Mouse (Mus musculus): ENCODE measurements around the gene Itga4. TPM values are rescaled to one million over a fixed set of nuclear protein-coding genes. Genes with fewer than 3 reads are reported as not detected.

Itga4 gene
- polyA plus RNA-seq, 1 experiment from 2014 or later, result 6.1 TPM

DNA sequence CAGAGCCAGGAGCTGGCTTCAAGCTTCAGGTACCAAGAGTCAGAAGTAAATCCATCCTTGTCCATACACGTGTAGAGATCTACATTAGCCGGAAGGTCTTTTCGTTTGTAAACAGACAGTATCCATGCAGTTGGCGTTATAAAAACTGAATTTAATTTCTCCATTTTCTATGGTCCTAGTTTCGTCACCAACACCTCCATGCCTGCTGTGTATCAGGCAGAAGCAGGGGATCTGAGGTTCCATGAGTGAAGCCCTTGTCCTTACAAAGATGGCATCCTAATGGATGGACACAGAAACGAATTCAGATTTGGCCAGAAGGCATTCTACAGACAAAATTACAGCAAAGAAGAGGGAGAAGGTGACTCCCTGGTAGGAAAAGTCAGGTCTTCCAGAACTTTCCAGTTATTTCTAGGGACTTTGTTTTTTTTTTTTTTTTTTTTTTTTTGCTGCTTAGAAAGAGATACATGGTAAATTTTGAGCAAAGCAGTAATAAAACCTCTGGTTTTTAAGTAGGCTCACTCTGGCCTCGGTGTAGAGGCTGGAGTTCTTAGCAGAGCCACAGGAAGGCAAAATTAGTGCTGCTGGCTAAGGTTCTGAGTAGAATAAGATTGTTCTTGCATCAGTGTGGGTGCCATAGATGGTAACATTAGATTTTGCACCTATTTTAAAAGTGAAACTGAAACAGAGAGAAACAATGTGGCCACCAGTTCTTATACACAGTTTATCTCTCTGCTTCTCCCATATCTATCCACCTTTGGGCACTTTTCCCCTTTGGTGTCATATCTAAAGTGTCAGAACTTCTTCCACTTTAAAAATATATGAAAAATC, 116.3 kb downstream of the Itga4 start:
- Histone ChIP-seq H3K4me1 (ENCODE audit: control insufficient read depth, insufficient read depth, low read length) (no peaks in the 10 kb centered on the region), H3K27ac (ENCODE audit: low read length) (no peak overlapping the region), H3K4me3 (replicated peaks; ENCODE audit: low read length) (no peak overlapping the region), H3K9ac (ENCODE audit: low read length) (no peak overlapping the region), H3K4me2 (ENCODE audit: low read depth, low read length) (no peak overlapping the region), H3K36me3 (ENCODE audit: control insufficient read depth, insufficient read depth, low read length) (no peaks in the 10 kb centered on the region), H3K9me3 (replicated peaks; ENCODE audit: control insufficient read depth, low read length) (no peaks in the 10 kb centered on the region), H3K27me3 (ENCODE audit: control insufficient read depth, insufficient read depth, low read length) (no peaks in the 10 kb centered on the region)
- no peak for ATAC-seq (ENCODE audit: insufficient read depth, low FRiP score)
- WGBS, result 85% methylated on average over 7 of the region's 7 CpGs

DNA sequence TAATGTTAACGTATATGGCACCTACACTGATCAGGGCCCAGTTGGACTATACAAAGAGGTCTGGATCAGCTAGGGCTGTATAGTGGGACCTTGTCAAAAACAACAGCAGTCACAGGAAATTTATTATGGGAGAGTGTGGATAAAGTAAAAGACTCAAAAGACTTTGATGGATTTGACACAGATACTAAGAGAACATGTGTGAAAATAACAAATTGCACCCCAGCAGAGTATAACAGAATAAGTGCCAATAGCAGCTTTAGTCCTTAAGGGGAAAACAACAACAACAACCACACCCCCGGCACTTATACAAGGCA, 116.9 kb downstream of the Itga4 start:
- Histone ChIP-seq H3K4me1 (ENCODE audit: control insufficient read depth, insufficient read depth, low read length) (no peaks in the 10 kb centered on the region), H3K4me2 (ENCODE audit: low read depth, low read length) (no peak overlapping the region), H3K27me3 (ENCODE audit: control insufficient read depth, insufficient read depth, low read length) (no peaks in the 10 kb centered on the region), H3K4me3 (replicated peaks; ENCODE audit: low read length) (no peak overlapping the region), H3K36me3 (ENCODE audit: control insufficient read depth, insufficient read depth, low read length) (no peaks in the 10 kb centered on the region), H3K9me3 (replicated peaks; ENCODE audit: control insufficient read depth, low read length) (no peaks in the 10 kb centered on the region), H3K9ac (ENCODE audit: low read length) (no peak overlapping the region), H3K27ac (ENCODE audit: low read length) (no peak overlapping the region)
- 77% methylated on average over 2 of the region's 2 CpGs for WGBS
- ATAC-seq (ENCODE audit: insufficient read depth, low FRiP score), result no peak

GRCm38 (mm10) chr2:79372486-79373200, 117.4 kb downstream of the Itga4 start:
- 45% methylated on average over 6 of the region's 6 CpGs for WGBS
- Histone ChIP-seq H3K9me3 (replicated peaks; ENCODE audit: control insufficient read depth, low read length) (no peaks in the 10 kb centered on the region), H3K9ac (ENCODE audit: low read length) (no peak overlapping the region), H3K4me2 (ENCODE audit: low read depth, low read length) (no peak overlapping the region), H3K4me3 (replicated peaks; ENCODE audit: low read length) (no peak overlapping the region), H3K27me3 (ENCODE audit: control insufficient read depth, insufficient read depth, low read length) (no peaks in the 10 kb centered on the region), H3K36me3 (ENCODE audit: control insufficient read depth, insufficient read depth, low read length) (no peaks in the 10 kb centered on the region), H3K27ac (ENCODE audit: low read length) (no peak overlapping the region), H3K4me1 (ENCODE audit: control insufficient read depth, insufficient read depth, low read length) (no peaks in the 10 kb centered on the region)
- ATAC-seq (ENCODE audit: insufficient read depth, low FRiP score), result no peak; the same call in 1 of the 2 replicates

GRCm38 (mm10) chr2:79378346-79379086, 123.3 kb downstream of the Itga4 start:
- Histone ChIP-seq H3K4me1 (ENCODE audit: control insufficient read depth, insufficient read depth, low read length) (no peaks in the 10 kb centered on the region), H3K4me3 (replicated peaks; ENCODE audit: low read length) (no peak overlapping the region), H3K9me3 (replicated peaks; ENCODE audit: control insufficient read depth, low read length) (no peaks in the 10 kb centered on the region), H3K27ac (ENCODE audit: low read length) (peak overlapping the region; percentile 67), H3K27me3 (ENCODE audit: control insufficient read depth, insufficient read depth, low read length) (no peaks in the 10 kb centered on the region), H3K4me2 (ENCODE audit: low read depth, low read length) (peak overlapping the region; percentile 25), H3K9ac (ENCODE audit: low read length) (no peak overlapping the region), H3K36me3 (ENCODE audit: control insufficient read depth, insufficient read depth, low read length) (no peaks in the 10 kb centered on the region)
- ATAC-seq (ENCODE audit: insufficient read depth, low FRiP score), result peak; percentile 7; the same call in 1 of the 2 replicates
- WGBS, result 60% methylated on average over 8 of the region's 8 CpGs

DNA sequence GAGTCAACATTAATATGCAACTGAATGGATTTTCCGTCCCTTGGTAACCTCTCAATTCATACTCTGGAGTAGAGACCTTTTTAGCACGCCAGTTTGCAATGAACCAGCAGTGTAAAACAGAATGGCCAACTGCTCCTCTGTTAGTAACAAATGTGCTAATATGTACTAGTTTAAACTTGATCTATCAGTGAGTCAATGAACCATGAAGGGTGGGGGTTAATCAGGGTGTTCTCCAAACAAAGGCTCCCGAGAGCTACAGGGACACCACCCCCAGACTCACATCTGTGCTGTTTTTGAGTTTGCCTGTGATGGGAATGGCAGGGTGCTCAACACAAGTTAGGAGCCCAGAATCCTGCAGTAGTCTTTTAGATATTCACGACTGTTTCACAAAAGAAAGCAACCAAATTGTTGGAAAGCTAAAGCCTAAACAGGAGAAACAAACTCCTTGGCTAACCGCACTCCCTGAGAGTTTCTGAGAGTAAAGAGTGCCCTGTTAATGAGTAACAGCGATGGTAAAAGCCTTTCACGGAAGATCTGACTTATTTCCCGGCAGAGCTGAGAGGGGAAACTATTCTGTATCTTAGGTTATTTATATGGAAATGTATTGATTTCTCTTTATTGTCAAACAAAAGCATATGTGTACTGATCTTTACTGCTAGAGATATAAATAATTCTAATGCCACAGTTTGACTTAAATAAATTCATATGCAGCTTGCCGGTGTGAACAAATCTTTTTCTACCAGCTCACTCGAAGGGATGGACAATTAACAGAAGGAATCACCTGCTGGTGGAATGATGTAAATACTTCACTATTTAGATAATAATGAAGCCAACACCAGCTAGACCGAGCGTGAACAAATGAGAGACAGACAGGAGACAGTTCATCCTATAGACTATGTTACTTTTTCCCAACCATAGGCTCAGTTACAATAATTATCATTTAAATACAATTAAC, 124.1 kb downstream of the Itga4 start:
- 34% methylated on average over 12 of the region's 12 CpGs for WGBS
- H3K4me3 ChIP-seq (replicated peaks; ENCODE audit: low read length), result peak overlapping the region; percentile 1; the same call in 1 of the 2 replicates

More for the DNA sequence above, 124.1 kb downstream of the Itga4 start:
- H3K36me3 ChIP-seq (ENCODE audit: control insufficient read depth, insufficient read depth, low read length), result no peaks in the 10 kb centered on the region
- peak overlapping the region; percentile 67 for H3K27ac ChIP-seq (ENCODE audit: low read length)
- no peaks in the 10 kb centered on the region for H3K9me3 ChIP-seq (replicated peaks; ENCODE audit: control insufficient read depth, low read length)
- H3K27me3 ChIP-seq (ENCODE audit: control insufficient read depth, insufficient read depth, low read length), result no peaks in the 10 kb centered on the region
- peak overlapping the region; percentile 25 for H3K4me2 ChIP-seq (ENCODE audit: low read depth, low read length)
- no peaks in the 10 kb centered on the region for H3K4me1 ChIP-seq (ENCODE audit: control insufficient read depth, insufficient read depth, low read length)
- no peak overlapping the region for H3K9ac ChIP-seq (ENCODE audit: low read length)
- peak; percentile 66; the same call in 1 of the 2 replicates for ATAC-seq (ENCODE audit: insufficient read depth, low FRiP score)

Other genes with a start within 250 kb of the Itga4 start
- gene Neurod1, start 201.3 kb downstream of the Itga4 start, polyA plus RNA-seq (2015; fragmentation: Nextera tagmentation; extraction: Ambion mirVana), result 1.1 and 1.8 TPM in 2 replicates
- gene Cerkl, start 201.4 kb downstream of the Itga4 start, polyA plus RNA-seq (2015; fragmentation: Nextera tagmentation; extraction: Ambion mirVana), result 1.5 and 1.7 TPM in 2 replicates

Data from stomach, embryonic 16.5 days (tissue).